Mouse (Mus musculus) embryo, embryonic 11 days (tissue): ENCODE data around the gene Gpank1.

ENCODE experiments used
- DNase-seq: peaks from one replicate; pipeline ENCODE4 v3.0.0-alpha.2; 2015

Gene Gpank1

GRCm38 (mm10) chr17:35132174-35132560 lies 10.9 kb downstream of the Gpank1 start:
- no peak for DNase-seq

- no peak for DNase-seq
These were observed 12.3 kb downstream of the Gpank1 start for GRCm38 (mm10) chr17:35133517-35133916.

- DNase-seq: peak; percentile 98
These were observed 13.7 kb downstream of the Gpank1 start, which contains the start of gene Bag6 for GRCm38 (mm10) chr17:35134801-35135590. Bag6 (plus strand) TSS chr17:35135178.

- peak; percentile 87 for DNase-seq
These were observed 14.5 kb downstream of the Gpank1 start for GRCm38 (mm10) chr17:35135591-35136320.

- no peak for DNase-seq
These were observed 18.0 kb downstream of the Gpank1 start for GRCm38 (mm10) chr17:35139269-35139668.

GRCm38 (mm10) chr17:35140490-35140996 lies 19.3 kb downstream of the Gpank1 start:
- DNase-seq: no peak

GRCm38 (mm10) chr17:35141971-35142370 lies 20.7 kb downstream of the Gpank1 start:
- DNase-seq: no peak

GRCm38 (mm10) chr17:35146139-35146538 lies 24.9 kb downstream of the Gpank1 start:
- DNase-seq: no peak

- DNase-seq: no peak
These were observed 26.1 kb downstream of the Gpank1 start for GRCm38 (mm10) chr17:35147348-35147747.

- no peak for DNase-seq
These were observed 26.8 kb downstream of the Gpank1 start for GRCm38 (mm10) chr17:35147922-35148639.

- DNase-seq: no peak
These were observed 30.9 kb downstream of the Gpank1 start for GRCm38 (mm10) chr17:35152121-35152520.

- DNase-seq: no peak
These were observed 31.8 kb downstream of the Gpank1 start for GRCm38 (mm10) chr17:35153077-35153476.

- no peak for DNase-seq
These were observed 32.7 kb downstream of the Gpank1 start for GRCm38 (mm10) chr17:35153931-35154330.

- no peak for DNase-seq
These were observed 33.4 kb downstream of the Gpank1 start for GRCm38 (mm10) chr17:35154616-35155015.

GRCm38 (mm10) chr17:35155451-35155850 lies 34.2 kb downstream of the Gpank1 start:
- no peak for DNase-seq

GRCm38 (mm10) chr17:35156461-35157200 lies 35.4 kb downstream of the Gpank1 start:
- no peak for DNase-seq

- DNase-seq: no peak
These were observed 36.0 kb downstream of the Gpank1 start for GRCm38 (mm10) chr17:35157254-35157653.

GRCm38 (mm10) chr17:35157661-35158175 lies 36.5 kb downstream of the Gpank1 start:
- no peak for DNase-seq

- DNase-seq: no peak
These were observed 37.8 kb downstream of the Gpank1 start for GRCm38 (mm10) chr17:35158850-35159593.

GRCm38 (mm10) chr17:35159638-35160037 lies 38.4 kb downstream of the Gpank1 start:
- no peak for DNase-seq

GRCm38 (mm10) chr17:35161421-35161820 lies 40.2 kb downstream of the Gpank1 start:
- no peak for DNase-seq
